Mouse (Mus musculus): Measurements from ENCODE around the gene Tead4.
"Not testable (repeated sequence)": the region's sequence is repeated elsewhere in the genome, so short reads cannot be mapped to it uniquely, and the experiment has no call there.

Tead4 gene

DNA sequence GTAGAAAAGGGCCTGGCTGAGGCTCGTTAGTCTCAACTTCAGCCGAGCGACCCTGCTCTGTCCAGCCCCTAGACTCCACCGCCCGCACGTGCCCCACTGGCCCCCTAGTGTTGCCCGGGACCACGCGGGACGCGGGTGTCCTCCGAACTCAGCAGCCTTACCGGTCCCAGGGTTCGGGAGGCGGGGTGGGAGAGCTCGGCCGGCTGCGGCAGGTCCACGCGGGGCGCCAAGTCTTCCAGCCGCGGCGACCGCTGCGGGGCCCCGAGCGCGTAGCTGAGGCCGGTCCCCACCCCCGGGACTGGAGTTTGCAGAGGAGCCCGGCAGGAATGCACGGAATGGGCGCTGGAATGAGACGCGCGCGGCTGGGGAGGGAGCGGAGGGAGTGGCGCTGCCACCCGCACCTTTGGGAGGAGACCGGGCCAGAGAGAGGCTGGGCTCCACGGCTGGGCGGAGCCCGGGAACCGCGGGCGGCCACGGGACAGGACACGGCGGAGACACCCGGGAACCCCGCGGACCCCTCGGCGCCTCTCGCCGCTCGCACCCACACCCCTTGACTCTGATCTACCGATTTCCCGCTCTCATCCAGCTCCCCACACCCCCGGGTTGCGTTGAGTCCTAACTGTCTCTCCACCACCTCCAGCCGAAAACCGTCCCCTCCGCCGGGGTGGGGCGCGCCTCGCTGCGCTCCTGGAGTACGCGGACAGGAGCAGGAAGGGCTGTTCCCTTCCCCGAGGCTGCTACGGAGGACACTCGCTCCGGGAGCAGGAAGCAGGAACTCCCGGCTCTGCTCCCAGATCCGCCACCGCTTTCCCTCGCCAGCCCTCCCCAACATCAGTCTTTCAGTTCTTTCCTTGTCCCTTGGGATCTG lies at the start of gene Tead4:
Gene Tead4 (minus strand): TSS at position 690 of the 868 bp plus-strand sequence.
- peak; percentile 60 for DNase-seq (ENCODE audit: low read depth, low spot score)

DNA sequence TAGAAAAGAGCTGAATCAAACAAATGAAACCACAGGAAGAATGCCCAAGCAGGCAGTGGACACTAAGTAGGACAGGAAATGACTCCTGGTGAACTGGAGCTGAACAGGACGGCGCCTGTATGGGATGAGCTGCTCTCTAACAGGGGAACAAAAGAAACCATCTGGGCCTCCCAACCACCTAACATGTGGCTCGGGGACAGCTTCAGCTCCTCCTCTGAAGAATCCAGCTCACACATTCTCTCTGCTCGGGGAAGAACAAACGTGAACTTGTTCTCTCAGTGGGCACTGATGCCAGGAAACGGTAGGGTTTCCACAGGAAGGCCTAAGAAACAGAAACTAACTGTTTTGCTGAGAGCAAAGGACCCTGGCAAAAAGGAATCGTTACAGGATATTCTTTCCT lies 49.1 kb upstream of the Tead4 start:
- DNase-seq (ENCODE audit: low read depth, low spot score): peak; percentile 75

DNA sequence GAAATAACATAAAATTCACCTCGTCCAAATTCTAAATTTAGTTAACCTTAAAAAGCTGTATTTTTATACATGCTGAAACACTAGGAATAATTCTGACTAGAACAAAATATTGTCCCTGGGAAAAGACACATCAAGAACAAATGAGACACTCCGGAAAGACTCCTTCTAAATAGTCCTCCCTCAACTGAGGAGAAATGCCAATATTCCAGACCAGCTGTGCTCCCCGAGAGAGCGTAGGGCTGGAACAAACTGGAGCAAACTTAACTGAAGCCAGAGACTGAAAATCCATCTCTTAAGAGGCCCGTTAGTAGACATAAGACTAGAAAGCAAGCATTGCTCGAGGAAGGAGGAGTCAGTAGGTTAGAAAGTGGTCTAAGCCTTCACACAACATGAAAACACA lies 46.2 kb upstream of the Tead4 start:
- peak; percentile 67 for DNase-seq (ENCODE audit: low read depth, low spot score)

DNA sequence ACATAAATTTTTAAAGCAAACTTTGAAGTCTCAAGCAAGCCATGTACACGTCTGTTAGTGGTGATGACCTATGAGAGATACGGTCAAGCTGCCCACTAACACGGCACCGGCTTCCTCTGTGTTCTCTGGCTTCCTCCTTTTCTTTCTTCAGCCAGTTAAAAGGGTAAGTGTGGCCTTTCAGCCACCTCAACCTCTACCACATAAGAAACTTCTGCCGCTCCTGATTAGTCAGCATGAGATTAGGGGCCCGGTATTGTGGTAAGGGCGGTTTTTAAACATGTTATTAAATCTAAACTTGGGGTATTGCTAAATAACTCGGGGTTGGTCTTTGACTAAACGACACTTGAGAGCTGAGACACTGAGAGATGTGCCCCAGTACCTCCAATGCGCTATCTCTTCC lies 45.0 kb upstream of the Tead4 start:
- no peak for DNase-seq (ENCODE audit: low read depth, low spot score)

DNA sequence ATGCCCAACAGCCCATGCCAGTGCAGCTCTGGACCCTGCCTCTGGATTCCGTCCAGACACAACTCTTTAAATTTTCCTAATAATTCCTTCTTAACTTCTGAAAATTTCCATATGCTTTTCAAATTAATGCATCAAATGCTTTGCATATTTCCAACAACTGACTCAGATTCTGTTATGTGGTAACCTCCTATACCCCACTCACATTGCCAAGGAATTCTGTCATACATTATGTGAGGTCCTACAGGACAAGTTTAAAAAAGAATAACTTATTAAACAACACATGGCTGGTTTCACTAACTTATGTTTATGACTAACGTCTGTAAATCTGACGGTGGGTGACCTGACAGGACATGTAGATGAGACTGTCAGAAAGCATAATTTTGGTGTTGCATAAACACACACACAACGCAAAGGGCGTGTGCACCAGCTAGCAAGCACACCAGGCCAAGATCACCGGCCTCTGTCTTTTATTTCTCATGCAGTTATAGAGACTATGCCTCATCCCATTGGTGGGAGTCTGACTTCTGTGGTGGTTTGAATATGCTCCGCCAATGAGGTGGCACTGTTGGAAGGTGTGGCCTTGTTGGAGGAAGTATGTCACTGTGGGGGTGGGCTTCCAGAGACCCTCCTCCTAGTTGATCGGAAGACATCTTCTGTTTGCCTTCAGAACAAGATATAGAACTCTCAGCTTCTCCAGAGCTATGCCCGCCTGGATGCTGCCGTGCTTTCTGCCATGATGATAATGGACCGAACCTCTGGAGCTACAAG lies 41.5 kb upstream of the Tead4 start:
- DNase-seq (ENCODE audit: low read depth, low spot score): no peak

DNA sequence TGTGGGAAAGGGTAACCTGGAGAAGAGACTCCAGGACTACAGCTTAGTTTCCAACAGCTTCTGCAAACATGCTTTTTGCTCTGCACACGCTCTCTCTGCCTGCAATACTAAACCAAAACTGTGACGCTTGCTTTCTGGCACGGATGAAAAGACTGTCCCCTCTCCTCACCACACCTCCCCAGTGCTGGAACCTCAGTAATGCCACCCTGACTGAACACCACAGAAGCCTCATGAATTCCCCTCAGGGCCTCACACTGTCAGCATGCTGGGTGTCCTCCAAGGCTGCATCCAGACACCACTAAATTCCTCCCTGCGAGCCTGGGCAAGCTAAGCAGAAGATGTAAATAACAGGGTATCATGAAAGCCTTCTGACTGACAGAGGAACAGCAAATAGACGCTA lies 38.3 kb upstream of the Tead4 start:
- peak; percentile 26 for DNase-seq (ENCODE audit: low read depth, low spot score)

DNA sequence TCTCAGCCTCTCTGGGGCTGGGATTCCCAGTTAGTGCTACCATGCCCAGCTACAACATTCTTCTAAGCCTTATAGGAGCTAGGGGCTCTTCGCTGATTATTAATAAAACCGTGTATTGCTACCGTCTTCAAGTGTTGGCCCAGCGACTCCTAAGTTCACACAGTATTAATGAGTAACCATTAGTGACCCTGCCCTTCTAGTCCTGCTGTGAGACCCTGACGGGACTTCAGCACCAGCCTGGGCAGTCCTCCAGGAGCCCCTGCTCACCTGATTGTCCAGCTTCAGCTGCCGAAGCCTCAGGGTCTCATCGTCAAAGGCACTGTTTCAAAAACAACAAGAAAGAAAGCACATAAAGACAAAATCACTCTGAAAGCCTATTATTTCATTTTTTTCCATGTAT lies 36.8 kb upstream of the Tead4 start:
- no peak for DNase-seq (ENCODE audit: low read depth, low spot score)

DNA sequence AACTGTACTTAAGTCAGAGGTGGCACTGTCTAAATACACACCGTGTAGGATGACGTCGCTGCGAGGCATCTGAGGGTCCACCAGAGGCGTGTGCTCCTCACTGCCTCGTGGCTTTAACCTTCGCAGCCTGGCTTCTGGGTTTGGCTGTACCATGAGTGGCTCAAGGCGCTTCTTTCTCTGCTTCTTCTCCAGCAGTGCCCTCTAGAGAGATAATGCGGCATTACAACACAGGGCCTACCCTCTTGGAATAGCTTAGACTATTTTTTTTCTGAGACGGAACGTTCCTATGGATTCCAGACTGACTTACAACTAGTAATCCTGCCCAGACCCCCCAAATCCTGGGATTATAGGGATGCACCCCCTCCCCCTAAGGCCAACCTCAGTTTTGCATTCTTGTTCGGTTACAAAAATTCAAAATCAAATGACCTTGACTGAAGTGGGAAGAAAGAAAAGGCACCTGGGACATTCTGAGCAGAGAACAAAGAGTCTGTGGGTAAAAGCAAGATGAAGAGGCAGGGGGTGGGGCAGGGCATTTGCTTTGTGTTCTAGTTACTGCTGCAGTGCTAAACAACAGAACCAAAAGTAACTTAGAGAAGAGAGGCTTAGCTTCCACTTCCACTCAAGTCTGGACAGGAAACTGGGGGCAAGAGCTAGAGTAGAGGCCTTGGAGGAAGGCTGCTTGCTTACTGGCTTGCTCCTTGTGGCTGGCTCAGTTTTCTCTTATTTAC lies 33.9 kb upstream of the Tead4 start:
- peak; percentile 87 for DNase-seq (ENCODE audit: low read depth, low spot score)

DNA sequence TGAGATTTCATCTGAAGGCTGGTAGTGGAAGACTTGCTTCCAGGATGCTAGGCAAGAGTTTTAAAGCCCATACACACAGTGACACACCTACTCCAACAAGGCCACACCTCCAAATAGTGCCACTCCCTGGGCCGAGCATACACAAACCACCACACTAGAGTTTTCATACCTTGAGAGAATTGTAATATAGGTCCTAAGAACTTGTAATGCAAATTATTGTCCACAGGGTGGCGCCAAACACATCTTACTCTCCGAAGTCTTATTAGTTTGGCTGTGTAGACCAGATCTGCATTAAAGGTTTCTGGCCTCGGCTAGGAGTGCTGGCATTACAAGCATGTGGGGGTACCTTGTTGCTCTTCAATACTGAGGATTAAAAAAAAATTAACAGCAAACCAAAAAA lies 17.7 kb upstream of the Tead4 start:
- DNase-seq (ENCODE audit: low read depth, low spot score): peak; percentile 89

DNA sequence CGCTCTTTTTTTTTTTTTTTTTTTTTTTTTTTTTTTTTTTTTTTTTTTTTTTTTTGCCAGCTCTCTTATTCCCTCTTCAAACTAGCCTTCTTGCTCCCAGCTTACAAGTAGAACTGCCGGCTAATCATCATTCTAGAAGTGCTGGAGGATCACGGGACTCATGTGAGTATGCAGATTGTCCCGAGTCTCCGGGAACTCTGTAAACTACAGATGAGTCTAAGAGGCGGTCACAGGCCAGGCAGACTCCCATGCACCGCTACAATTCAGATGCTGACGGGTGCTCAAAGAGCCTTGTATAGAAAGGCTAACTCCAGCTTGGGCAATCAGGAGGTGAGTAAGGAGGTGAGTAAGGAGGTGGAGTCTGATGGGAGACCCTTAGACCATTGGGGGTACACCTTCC lies 15.0 kb upstream of the Tead4 start:
- DNase-seq (ENCODE audit: low read depth, low spot score): no peak

DNA sequence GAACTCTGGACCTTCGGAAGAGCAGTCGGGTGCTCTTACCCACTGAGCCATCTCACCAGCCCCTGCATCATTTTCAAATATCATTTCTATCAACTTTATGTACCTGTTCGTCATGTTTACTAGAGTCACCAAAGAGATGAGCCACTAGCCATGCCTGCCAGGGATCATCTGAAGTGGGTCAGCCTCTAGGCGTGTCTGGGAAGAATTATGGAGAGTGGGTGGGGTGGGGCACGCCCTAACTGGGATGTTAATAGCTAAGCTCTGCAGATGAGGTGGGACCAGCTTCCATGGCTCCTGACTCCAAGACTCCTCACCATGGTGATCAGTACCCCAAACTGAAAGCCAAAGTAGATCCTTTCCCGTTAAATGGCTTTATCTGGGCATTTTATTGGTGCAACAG lies 14.2 kb upstream of the Tead4 start:
- no peak for DNase-seq (ENCODE audit: low read depth, low spot score)

DNA sequence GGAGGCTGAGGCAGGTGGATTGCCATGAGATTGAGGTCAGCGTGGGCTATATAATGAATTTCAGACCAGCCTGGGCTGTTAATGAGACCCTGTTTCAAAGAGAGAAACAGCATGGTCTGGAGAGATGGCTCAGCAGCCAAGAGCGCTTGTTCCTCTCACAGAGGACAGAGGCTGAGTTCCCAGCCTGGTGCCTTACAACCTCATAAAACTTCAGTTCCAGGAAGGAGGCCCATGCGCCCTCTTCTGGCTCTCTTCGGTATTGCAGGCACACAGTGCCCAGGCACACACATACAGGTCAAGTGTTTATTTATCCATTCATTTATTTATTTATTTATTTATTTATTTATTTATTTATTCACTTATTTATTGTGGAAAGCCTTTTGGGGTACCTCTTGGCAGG lies 7.7 kb upstream of the Tead4 start:
- peak; percentile 84 for DNase-seq (ENCODE audit: low read depth, low spot score)

DNA sequence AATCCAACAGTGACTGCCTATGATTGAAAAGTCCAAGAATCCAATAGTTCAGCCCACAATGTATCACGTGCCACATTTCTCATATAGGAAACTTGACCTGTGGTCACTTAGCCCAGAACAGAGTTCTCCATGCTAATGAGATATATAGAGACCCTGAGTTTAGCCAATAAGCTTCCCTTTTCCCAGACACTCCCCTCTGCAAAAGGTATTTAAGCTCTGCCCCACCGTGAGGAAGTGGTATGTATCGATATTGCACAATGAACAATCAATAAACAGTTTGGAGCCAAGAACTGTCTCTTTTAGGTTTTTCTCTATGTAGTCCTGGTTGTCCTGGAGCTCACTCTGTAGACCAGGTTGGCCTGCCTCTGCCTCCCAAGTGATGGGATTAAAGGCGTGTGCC lies 4.2 kb upstream of the Tead4 start:
- DNase-seq (ENCODE audit: low read depth, low spot score): no peak

DNA sequence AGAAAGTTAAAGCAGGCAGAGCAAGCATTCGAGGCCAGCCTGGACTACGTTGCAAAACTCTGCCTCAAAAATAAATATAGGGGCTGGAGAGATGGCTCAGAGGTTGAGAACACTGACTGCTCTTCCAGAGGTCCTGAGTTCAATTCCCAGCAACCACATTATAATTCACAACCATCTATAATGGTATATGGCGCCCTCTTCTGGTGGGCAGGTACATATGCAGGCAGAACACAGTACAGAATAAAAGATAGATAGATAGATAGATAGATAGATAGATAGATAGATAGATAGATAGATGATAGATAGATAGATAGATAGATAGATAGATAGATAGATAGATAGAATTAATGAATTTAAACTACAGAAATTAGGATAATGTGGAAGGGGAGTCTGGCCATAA lies 2.0 kb upstream of the Tead4 start:
- not testable (repeated sequence) for DNase-seq (ENCODE audit: low read depth, low spot score)

DNA sequence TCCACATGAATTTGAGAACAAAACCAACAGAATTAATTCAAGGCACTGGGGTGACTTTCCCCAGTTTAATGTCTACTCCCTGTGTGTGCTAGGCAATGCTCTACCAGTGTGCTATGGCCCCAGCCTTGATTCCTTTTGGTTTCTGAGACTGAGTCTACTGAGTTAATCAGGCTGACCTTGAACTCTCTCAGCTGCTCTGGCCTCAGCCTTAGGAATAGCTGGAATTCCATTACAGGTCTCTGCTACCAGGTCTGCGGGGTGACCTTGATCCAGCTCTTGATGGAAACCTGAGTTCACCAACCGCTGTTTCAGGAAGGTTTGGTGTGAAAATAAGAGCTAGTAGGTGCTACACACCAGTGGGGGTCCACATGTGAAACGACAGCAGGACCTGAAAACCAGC lies 1.3 kb upstream of the Tead4 start:
- no peak for DNase-seq (ENCODE audit: low read depth, low spot score)

DNA sequence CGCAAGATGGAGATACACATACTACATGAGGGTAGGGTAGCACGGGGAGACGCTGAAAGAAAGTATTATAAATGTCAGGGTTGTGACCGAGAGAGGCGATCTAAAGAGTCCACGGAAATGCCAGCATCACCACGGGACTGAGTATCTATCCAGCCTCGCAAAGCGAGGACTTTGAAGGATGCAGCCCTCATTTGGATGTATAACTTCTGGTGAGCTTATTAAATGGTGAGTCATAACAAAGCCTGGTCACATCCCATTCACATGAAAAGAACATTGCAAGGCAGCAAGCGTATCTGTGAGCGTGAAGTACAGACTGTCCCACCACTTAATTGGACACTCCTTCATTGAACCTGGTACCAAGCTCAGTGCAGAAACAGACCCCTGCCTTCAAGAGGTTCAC lies 835 bp upstream of the Tead4 start:
- no peak for DNase-seq (ENCODE audit: low read depth, low spot score)

DNA sequence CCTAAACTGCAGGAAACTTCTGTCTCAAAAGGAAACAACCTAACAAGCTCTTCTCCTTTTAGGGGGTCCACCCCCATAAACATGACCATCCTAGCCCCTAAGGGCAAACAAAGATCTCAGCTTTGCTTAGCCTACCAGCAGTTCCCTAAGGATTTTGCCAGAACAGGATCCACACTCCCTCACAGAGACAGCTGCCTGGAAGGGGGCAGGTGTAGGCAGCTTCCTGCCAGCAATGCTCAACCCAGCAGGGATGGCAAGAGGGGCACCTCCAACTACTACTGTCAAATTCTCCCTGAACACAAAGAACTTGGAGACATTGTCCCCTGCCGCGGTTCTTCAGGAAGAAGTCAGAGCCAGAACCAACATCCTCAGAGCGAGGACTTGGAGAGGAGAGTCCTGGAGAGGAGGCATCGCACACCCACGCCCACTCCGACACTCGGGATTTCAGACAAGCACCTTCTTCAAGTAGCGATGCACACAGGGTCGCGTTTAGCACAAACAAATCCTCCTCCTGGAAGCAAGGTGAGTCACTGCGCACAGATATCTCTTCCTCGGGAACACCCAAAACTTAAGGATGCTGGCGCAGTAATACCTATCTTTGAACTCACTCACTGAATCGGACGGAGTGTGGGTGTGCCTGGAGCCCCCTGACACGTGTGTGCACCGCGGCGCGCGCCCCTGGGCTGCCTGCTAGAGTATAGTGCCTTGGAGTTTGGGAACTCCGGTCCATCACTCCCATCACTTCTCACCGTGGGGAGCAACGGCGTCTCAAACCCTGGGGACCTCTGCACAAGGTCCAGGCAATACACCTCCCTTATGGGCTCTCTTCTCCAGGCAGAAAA lies 1.1 kb downstream of the Tead4 start:
- peak; percentile 43 for DNase-seq (ENCODE audit: low read depth, low spot score)

DNA sequence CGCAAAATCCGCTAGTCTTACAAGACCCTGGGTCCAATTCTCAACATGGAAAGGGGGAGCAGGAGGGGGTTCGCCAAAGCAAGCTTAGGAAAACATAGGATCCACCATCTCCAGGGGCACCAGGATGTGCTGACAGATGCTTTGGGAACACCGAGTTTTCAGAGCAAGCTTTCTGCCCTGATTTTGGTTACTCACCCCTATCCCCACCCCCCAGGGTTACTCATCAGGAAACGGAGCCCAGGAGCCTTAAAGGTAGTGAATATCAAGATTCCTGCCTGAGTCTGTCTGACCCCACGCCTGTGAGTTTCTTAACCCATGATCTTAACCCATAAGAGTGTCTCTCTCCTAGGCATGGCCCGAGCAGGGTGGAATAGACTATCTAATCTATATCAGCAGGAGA lies 2.4 kb downstream of the Tead4 start:
- DNase-seq (ENCODE audit: low read depth, low spot score): peak; percentile 21

DNA sequence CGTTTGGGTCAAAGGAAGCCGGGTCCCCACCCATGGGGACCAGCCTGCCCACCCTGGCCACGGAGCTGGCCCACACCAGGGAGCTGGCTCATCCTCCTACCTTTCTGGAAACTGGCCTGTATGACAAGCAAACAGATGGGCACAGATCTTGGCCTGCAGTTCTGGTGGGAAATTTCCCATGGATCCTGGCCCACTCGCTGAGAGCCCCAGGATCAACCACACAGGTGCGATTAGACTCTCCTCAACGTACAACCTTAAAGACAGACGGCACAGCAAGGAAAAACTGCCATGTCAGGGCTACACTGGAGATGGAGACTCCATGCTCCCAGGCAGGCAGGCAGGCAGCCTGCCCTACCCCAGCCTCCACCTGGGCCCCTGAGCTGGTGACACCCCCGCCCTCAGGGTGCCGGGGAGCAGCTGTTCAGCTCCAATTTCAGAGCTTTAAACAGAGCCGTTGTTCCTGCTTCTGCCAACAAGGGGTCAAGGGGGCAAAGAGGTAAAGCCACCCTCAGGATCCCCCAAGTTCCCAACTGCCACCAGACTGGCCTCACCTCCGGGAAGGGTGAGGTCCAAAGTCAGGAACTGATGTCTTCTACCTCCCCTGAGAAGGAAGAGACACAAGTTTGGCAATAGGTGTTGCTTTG lies 3.8 kb downstream of the Tead4 start:
- DNase-seq (ENCODE audit: low read depth, low spot score): peak; percentile 92

DNA sequence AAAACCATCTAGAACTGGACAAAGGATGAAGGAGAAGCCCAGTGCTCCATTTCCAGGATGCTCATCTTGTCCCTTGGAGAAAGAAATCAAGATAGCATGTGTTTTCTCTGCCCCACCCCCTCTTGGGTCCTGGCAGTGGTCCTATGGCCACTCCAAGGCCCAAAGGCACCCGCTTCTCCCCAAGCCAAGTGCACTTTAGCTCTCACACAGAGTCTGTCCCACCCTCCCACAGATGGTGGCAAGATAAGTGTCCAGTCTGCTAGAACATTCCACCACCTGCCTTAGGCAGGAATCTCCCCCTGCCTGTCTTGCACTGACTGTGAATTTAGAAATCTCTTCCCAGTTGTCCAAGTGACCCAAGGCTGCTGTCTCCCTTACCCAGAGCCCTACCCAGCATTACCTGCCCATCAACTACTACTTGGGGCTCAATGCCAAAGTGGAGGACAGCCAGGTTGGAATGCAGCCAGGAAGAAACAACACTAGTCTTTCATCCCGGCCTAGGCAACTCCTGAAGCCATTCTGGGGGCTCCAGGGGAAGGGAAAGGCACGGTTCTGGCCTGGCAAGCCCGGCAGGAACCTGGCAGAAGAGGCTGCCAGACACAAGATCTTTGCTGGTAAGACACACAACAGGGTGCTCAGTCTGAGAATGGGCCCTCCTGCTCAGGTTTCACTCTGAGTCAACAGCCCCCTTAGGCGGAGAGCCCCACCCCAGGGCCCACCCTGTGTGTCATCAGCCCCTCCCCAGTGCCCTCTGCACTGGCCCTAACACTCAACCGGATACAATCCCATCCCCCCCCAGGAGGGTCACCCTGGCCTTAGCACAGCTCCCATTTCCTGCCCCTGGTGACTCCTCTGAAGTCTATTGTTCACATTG lies 4.5 kb downstream of the Tead4 start:
- peak; percentile 85 for DNase-seq (ENCODE audit: low read depth, low spot score)

Measured in brain, adult 2 months (tissue).